Mouse (Mus musculus) ovary, adult 18-20 months (tissue): ENCODE data around the gene C330007P06Rik.

Source experiments
- DNase-seq: peaks from one replicate; pipeline ENCODE4 v3.0.0; 2022; ENCODE audit warnings: low spot score, mixed read lengths

C330007P06Rik gene

GRCm38 (mm10) chrX:36837069-36837676 lies 36.7 kb downstream of the C330007P06Rik start:
- DNase-seq: no peak

- DNase-seq: no peak
These were observed 40.4 kb downstream of the C330007P06Rik start for GRCm38 (mm10) chrX:36833397-36834084.

- no peak for DNase-seq
These were observed 42.3 kb downstream of the C330007P06Rik start for GRCm38 (mm10) chrX:36831632-36832031.

GRCm38 (mm10) chrX:36830271-36830670 lies 43.6 kb downstream of the C330007P06Rik start:
- peak; percentile 43 for DNase-seq

- DNase-seq: no peak
These were observed 47.0 kb downstream of the C330007P06Rik start for GRCm38 (mm10) chrX:36826873-36827272.

DNA sequence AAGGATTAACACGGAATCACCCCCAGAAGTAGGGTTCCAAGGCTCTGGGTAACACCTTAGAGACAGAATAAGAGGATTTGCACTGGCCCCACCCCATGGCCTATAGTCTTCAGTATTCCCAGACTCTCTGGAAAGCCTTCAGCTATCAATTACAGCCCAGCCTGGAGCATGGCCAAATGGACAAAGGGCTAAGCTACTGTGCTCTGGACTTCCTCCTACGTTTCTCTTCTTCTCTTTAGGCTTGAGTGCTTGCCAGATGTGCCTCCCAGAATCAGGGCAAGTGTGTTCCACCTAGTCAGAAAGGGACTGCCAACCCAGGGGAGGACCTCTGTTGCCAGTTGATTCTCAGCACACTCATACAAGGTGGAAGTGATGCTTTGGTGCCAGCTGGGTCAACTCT lies 48.9 kb downstream of the C330007P06Rik start:
- no peak for DNase-seq

DNA sequence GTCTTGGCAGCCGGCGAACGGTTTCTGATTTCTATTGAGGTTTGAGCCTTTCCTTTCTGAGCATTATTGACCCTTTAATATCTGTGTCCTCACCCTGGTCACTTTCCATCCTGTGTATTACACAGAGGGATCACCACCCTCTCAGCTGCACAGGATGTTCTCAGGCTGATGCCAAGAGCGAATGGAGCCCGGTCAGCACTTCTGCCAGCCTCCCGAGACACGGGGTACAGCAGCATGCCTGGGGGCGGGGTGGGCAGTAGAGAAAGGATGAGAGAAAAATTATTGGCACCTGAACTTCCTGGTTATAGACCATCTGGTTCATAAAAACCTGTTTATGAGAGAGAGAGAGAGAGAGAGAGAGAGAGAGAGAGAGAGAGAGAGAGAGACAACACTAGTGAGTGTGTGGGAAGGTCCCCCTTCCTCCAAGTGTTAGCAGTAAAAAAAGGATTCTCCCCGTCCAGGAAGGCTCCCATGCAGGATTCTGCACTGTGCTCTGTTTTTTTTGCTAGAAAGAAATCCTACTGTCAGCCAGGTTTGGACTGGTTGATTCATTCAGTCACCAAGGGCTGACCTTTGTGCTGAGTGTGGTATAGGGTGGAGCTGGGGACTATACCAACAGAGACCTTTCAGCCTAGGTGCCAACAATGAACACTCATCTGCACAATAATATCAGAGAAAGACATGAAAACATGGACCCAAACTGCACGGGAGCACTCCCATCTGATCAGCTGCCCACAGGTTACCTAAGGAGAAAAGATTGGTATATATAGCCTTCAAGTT lies 49.8 kb downstream of the C330007P06Rik start:
- DNase-seq: no peak

DNA sequence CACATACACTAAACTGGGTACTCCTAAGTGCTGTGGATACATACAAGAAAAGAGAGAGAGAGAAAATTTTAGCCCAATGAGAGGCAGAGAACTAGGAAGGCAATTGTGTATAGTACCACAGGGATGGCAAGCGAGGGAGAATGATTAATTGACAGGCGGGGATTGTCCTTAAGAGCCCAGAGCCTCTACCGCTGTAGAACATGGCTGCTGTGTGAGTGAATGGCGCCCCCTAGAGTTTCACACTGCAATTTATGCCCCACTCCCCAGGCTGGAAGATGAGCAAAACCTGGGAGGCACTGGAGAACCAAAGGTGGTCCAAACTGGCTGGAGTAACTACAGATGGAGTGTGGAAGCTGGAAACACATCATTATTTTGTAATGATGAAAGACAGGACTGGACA lies 53.7 kb downstream of the C330007P06Rik start:
- DNase-seq: no peak

DNA sequence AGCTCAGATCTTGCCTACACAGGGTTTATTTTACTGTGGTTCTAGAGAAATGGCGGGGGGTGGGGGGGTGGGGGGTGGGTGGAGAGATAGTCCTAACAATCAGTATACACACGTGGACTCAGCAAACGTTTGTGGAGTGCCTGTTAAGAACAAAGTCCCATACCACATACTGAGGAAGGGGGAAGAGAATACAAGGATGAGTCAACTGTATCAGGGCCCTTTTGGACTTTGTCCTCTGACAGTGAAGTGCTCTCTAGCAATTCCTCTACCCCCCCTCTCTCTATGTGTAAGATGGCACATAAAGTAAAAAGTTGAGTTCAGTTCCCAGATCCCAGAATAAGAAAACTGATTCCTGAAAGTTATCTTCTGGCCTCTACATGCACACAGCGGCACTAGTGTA lies 54.3 kb downstream of the C330007P06Rik start:
- DNase-seq: no peak

DNA sequence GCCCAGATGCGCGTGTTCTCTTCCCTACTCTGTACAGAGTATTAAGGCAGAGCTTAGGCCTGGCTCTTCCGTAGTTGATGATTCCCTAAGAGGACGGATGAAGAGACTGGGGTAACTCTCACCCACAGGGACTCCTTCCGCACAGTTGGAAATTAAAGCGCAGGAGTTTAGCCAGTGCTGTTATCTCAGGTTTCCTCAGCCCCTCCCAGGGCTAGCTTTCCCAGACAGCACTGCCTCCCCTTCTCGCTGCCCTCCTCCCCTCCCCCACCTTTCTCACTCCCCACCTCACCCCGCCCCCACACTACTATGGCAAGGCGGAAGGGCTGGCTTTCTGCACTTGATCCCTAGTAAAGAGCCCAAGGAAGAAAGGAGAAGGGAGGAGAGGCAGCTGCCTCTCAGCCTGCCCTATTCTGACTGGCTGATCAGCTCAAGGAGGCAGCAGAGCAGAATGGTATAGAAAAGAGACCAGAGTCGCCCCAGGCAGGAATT lies 56.9 kb downstream of the C330007P06Rik start:
- DNase-seq: no peak

DNA sequence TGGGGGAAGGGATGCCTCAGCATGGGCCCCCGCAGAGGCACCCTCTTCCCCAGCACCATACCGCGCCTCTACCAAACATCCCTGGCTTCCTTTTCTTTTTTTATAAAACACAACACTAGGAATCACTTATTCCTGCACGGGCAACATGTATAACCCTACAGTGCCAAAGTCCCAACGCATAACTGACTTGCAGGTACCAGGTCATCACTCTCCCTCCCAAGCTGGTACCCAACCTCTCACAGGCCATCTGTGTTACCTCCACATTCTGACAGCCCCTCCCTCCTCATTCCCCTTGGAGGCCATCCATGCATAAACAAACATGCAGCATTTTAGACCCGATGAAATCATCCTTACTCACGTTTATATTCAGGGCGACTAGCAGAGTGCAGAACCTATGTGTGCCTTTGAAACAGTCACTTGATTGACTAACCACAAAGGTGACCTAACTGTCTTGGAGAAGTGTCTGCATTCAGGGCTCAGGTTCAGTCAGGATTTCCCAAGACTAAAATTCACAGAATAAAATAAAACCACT lies 57.5 kb downstream of the C330007P06Rik start:
- DNase-seq: no peak

DNA sequence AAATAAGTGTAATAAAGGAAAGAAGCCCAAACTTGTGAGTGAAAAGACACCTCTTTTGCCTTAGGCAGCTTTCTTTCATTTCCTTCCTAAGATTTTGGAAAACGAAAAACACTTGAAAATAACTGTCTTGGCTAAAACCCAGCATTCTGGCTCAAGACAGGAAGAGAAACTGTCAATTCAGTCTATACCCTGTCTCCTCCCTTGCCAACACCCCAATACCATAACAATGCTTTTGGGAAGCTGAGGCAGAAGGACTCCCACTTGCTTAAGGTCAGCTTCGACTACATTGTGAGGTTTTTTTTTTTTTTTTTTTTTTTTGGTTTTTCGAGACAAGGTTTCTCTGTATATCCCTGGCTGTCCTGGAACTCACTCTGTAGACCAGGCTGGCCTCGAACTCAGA lies 58.5 kb downstream of the C330007P06Rik start:
- no peak for DNase-seq

DNA sequence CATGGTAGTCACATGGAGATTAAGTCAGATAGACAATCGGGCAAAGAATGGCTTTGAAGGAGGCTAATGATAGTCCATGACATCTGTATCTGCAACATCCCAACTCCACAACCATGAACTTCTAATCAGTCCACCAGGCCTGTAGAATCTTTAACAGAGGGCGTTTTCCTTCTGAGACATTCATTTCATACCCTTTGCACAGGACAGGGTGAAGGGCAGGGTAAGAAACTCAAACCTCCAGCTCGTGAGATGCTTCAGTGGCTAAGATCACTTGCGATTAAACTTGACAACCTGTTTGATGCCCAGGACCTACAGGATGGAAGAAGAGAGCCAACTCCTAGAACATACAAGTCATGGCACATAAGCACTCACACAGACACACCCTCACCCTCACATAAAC lies 58.9 kb downstream of the C330007P06Rik start:
- no peak for DNase-seq

- no peak for DNase-seq
These were observed 59.6 kb downstream of the C330007P06Rik start for GRCm38 (mm10) chrX:36814161-36814836.

- DNase-seq: no peak
These were observed 62.5 kb downstream of the C330007P06Rik start for GRCm38 (mm10) chrX:36811377-36811776.

DNA sequence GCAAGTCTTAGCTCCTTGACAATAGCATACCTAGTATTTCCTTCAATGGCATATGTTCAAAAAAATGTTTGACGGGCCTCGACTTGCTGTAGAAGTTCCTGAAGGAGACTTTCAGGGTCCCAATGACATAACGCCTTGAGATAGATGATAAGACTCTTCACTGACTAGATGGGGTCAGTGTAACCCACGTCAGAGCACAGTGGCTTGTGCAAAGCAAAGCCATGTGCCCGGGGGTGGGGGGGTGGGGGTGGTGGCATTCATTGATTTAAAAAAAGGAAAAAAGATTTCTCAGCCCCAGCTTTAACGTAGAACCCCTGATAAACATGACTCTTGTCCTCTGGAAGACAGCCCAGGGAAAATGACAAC lies 65.6 kb downstream of the C330007P06Rik start:
- DNase-seq: no peak

DNA sequence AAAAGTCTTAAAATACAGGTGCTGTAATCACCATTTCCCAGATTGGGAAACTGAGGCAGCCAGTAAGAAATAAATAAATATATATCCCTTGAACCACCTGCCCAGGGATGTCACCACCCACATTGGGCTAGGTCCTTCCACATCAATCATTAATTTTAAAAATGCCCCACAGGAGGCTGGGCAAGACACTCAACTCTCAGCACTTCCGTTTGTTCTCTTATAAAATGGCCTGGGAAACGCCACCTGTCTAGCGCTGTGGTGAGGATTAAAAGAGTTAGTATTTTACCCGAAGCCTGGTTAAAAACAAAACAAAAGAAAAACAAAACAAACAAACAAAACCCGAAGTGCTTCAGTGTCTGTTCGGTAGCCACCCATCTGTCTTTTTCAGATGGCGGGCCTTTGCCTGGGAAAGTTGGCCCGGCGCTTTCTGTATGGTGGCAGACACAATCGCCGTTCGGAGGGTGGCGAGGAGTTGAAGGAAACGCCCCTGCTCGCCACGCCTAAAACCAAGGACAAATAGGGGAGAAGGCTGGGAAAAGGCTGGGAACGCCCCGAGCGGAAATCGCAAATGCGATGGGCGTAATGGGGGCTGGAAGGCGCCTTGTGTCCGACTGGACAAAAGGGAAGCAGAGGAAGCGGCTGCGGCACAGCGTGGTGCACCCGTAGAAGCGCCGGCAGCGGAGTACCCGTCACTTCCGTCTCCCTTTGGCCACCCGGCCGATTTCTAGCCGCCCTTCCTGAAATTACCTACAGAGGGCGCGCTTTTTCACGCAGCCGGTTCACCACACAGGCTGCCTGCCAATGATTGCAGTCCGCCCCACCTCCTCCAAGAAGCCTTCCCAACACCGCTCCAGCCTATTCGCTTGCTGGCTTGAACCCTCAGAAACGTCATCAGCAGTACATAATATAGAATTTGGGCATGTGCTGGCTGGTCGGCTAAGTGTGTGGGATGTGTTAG lies 66.3 kb downstream of the C330007P06Rik start:
- peak; percentile 86 for DNase-seq

DNA sequence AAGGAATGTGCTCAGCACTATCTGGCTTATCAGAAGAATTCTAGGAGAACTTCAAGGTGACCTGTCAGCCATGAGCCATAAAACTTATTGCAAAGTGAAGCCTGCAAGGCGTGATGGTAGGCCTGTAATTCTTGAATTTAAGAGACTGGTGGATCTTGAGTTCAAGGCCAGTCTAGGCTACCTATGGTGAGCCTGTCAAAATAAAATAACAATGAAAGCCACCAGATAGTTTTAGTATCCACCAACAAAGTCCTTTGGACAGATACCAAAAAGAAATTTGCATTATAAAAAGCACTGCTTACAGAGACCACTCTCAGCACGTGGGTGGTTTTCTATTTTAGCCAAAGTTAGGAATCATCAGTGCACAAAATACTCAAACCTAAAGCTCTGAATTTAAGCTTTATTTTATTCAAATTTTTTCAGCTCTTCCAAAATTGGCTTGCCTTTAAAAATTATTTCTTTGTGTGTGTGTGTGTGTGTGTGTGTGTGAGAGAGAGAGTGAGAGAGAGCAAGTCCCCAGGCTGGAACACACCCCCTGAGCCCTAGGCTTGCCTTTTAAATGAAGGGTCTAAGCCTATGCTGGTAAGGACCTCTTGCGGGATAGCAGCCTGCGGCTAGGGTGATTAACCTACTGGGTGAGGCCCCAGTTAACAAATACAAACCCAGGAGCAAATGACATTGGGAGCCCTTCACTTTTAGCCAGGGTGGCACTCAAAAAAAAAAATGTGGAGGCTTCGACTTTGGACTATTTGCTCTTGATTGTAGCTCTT lies 68.3 kb downstream of the C330007P06Rik start:
- DNase-seq: no peak

DNA sequence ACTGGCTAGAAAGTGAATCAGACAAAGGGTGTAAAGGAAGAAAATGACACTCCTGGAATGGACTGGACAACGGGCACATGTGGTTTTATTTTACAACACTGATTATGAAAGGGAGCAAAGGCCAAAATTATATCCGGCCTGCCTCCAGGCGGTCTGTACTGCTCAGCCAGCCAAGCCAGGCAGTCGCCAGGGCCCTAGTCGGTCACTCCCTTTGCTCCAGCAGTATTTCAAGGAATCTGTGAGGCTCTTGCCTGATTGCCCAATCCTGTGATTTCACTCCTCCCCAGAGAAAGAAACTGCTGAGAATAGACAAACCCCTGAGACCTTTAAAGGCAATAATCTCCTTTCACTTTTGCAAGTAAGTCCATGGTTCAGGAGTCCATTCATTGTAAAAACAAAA lies 69.7 kb downstream of the C330007P06Rik start:
- DNase-seq: no peak

DNA sequence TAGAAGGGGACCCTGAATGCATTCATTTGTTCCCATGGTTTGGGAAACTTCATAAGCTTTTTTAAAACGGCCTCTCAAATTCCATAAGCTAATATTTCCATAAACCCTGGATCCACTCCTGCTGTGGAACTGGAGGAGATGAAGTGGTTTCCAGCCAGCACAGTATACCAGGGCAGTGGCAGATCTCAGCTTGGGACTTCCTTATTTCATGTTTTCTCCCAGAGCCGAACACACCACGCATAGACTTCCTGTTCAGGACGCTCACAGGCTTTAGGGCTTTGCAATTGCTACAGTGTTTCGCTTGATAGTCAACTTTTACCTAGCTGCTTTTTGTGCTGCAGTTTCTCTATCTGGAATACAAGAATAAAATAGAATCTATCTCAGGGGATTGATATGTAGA lies 70.7 kb downstream of the C330007P06Rik start:
- no peak for DNase-seq
